21 mouse cellular contexts compared by ENCODE assay signal in the genomic region with DNA sequence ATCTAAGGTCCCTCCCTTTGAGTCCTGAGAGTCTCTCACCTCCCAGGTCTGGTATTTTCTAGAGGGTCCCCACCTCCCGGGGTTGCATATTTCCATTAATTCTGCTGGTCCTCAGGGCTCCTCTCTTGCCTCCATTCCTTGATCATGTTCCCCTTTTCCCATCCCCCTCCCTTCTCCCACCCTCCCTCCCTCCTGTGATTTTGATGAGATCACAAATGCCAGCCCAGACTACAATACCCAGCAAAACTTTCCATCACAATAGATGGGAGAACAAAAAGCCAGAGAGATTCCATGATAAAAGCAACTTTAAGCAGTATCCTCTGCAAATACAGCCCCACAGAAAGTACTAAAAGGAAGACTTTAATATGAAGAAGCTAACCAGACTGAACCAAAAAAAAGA.
"Had no signal": no experiment of that assay in that cellular context is flagged by ENCODE, and none has a peak within 500 bp of the region (broad histone marks: within the 10 kb centered on the region; RNA-seq: fewer than 3 reads in every experiment).

No protein-coding gene starts in this region.

- H3K27ac ChIP-seq: heart, embryonic 10.5 days; hindbrain, embryonic 13.5 days; hindbrain, embryonic 15.5 days; hindbrain, postnatal 0 days; layer of hippocampus, adult 2 months; left cerebral cortex, adult 2 months; limb, embryonic 13.5 days; limb, embryonic 15.5 days; liver, embryonic 12.5 days; liver, embryonic 14.5 days had no signal

- H3K4me2 ChIP-seq: heart, embryonic 12.5 days; hindbrain, embryonic 13.5 days; hindbrain, embryonic 15.5 days; limb, embryonic 13.5 days; limb, embryonic 15.5 days; liver, embryonic 12.5 days had no signal

- H3K9me3 ChIP-seq: heart, embryonic 10.5 days; heart, embryonic 12.5 days; hindbrain, embryonic 13.5 days; hindbrain, embryonic 15.5 days; limb, embryonic 13.5 days; limb, embryonic 15.5 days; liver, embryonic 12.5 days had no signal

- H3K4me1 ChIP-seq: heart, embryonic 10.5 days; heart, embryonic 12.5 days; hindbrain, embryonic 13.5 days; hindbrain, embryonic 15.5 days; limb, embryonic 13.5 days; limb, embryonic 15.5 days had no signal

- ATAC-seq: hindbrain, postnatal 0 days; intestine, postnatal 0 days; liver, embryonic 12.5 days had no signal

- H3K4me3 ChIP-seq: heart, embryonic 10.5 days; heart, embryonic 12.5 days; hindbrain, embryonic 13.5 days; hindbrain, embryonic 15.5 days; layer of hippocampus, adult 2 months; left cerebral cortex, adult 2 months; limb, embryonic 13.5 days; limb, embryonic 15.5 days; liver, embryonic 12.5 days had no signal

- H3K9ac ChIP-seq: heart, embryonic 12.5 days; hindbrain, embryonic 13.5 days; hindbrain, embryonic 15.5 days; limb, embryonic 13.5 days; limb, embryonic 15.5 days; liver, embryonic 12.5 days; liver, embryonic 14.5 days had no signal

- H3K36me3 ChIP-seq: heart, embryonic 10.5 days; hindbrain, embryonic 13.5 days; hindbrain, embryonic 15.5 days; limb, embryonic 13.5 days; limb, embryonic 15.5 days; liver, embryonic 12.5 days had no signal

- H3K27me3 ChIP-seq: heart, embryonic 12.5 days; hindbrain, embryonic 13.5 days; hindbrain, embryonic 15.5 days; limb, embryonic 13.5 days; limb, embryonic 15.5 days; liver, embryonic 12.5 days had no signal

- DNase-seq: gastrocnemius, postnatal 14 days; gastrocnemius, postnatal 36 days; heart, adult 18-20 months; heart, postnatal 10 days; kidney, adult 18-20 months; kidney, adult 8-10 months; kidney, postnatal 10 days; kidney, postnatal 25 days; kidney, postnatal 4 days had no signal
